Mouse (Mus musculus) inflammation-experienced regulatory T-cells, adult 6 months (primary cell): ENCODE measurements at regions not wholly inside any gene's neighbourhood (a gene's known extent, or its start where the extent isn't known, plus 50 kb on each side); places are given as distances from the start of the nearest gene placed in this dataset.

Source experiments
- ATAC-seq: one replicate; pipeline ENCODE4 v1.8.0; 2017

DNA sequence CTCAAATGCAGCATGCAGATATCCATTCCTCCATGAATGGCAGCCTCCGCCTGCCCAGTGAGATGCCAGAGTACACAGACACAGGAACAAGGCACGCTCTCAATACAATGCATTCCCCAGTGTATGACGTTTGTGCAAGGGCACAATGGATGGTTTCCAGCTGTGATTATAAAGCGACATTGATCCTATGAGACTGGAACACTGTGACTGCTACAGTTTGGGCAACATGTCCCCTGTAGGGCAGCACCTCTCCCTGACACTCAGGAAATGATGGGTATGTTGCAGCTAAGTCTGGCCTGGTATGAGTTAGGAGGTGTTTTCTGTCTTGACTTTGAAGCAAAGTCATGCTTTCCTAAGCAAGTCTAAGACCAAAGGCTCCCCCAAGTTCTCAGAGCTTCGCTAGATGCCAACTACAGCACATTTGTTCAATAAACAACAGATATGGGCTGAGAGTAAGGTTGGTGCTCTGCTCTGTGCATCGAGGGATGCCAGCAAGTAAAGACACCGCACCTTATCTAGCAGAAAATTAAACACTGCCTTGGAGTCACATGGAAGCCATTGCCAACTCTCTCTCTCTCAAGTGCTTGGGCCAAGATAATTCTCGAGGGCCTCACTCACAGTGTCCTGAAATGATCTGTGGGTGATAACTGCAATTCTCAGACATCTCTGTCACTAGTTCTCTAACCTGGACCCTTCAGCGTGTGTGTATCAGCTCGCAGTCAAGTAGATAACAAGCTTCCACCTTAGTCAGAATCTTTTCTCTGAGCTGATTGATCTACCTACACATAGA lies 124.1 kb upstream of the Thbs1 start:
- ATAC-seq, result no peak

DNA sequence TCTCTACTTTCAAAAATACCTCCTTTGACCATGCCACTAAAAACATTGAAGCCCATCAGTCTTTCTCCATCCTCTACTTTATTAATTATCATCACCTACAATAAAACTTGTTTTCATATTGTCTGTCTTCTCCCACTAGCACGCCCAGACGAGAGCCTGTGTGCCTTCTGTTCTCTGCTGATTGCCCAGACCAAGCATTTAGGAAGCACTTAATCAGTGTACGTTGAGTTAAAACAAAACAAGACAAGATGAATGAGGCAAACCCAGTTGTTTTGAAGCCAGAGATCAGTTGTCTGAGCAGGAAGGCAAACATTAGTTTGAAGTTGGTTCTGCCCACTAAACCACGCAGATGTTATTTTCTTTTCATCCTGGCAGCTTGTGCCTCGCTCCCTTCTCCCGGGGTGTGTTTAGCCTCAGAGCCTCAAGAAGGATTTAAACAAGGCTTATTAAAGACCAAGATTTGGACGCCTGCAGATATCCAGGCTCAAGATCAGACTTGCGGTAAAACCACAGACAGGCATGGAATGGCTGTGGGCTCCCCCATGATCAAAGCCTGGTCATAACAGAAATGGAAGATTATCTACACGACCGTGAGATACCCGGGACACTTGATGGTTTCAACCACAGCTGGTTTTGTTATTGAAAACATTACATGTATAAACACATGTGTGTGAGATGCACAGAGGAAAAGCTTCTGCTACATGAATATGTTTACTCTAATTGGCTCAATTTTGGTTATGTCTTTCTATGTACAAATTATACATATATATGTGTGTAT lies 123.1 kb upstream of the Thbs1 start:
- ATAC-seq, result no peak

- ATAC-seq, result no peak
These were observed 122.5 kb upstream of the Thbs1 start for GRCm38 (mm10) chr2:117989215-117989614.

- no peak for ATAC-seq
These were observed 115.3 kb upstream of the Thbs1 start for GRCm38 (mm10) chr2:117996130-117997083.

DNA sequence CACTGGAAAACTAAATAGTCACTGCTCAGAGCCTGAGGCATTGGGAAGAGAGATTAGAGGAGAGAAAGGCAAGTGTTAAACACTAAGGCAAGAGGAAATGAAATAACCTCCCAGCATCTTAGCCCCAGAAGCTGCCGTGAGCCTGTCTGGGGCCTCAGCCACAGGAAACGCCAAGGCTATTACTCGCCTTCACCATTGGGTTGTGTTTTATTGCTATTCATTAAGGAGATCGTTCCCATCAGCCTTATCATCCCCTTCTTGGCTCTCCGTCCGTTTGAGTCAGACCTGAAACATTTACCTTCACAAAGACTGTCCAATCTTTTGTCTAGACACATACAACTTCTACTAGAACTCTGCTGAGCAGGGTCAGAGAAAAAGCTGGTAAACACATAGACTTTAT lies 112.0 kb upstream of the Thbs1 start:
- no peak for ATAC-seq

- ATAC-seq, result no peak
These were observed 107.5 kb upstream of the Thbs1 start for GRCm38 (mm10) chr2:118004191-118004590.

- no peak for ATAC-seq
These were observed 103.9 kb upstream of the Thbs1 start for GRCm38 (mm10) chr2:118007539-118008427.

- no peak for ATAC-seq
These were observed 100.0 kb upstream of the Thbs1 start for GRCm38 (mm10) chr2:118011679-118012078.

DNA sequence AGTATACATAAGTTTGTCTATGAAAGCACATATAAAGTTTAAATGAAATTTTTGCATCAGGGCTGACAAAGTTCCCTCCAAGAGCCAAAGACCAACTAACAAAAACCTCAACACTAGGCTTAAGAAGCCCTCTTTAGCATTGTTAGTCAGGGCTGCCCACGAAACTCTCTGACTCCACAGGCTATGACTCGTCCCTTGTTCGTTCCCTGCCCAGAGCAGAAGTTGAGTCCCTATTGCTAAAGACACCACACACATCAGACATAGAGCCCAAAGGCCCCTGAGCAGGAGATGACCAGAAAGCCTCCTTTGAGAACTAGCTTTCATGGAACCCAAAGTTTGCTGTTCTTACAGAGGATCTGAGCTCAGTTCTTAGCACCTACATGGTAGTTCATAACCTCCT lies 99.5 kb upstream of the Thbs1 start:
- no peak for ATAC-seq

- no peak for ATAC-seq
These were observed 98.5 kb upstream of the Thbs1 start for GRCm38 (mm10) chr2:118013156-118013555.

GRCm38 (mm10) chr2:118015182-118015581 lies 96.5 kb upstream of the Thbs1 start:
- ATAC-seq, result no peak

GRCm38 (mm10) chr2:118025829-118026735 lies 85.6 kb upstream of the Thbs1 start:
- ATAC-seq, result no peak

- no peak for ATAC-seq
These were observed 82.8 kb upstream of the Thbs1 start for GRCm38 (mm10) chr2:118028881-118029280.

DNA sequence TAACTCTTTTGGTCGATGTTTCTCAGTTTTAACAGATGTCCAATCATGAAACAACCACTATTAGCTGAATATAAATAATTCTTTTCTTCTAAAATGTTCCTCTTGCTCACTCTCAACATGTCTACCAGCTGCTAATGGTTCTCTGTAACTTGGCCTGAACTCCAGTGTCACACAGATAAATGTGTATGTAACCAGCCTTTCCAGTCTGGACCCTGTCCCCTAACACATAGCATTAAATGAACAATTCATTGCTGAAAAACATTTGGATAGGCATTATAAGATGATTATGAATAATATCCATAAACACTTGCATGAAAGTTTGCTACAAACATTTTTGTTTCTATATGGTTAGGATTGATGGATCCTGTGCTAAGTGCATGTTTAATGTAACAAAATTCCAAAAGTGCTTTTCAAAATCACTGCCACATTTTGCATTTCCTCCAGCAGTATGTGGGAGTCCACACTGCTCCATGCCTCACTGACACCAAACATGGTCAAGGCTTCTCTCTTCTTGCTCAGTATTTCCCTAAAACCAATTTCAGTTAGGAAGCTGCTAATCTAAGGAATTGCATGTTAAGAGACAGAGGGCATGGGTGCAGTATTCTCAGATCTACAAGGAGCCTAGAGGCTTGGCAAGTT lies 82.1 kb upstream of the Thbs1 start:
- ATAC-seq, result no peak

- no peak for ATAC-seq
These were observed 80.0 kb upstream of the Thbs1 start for GRCm38 (mm10) chr2:118031662-118032061.

- no peak for ATAC-seq
These were observed 78.3 kb upstream of the Thbs1 start for GRCm38 (mm10) chr2:118033377-118033776.

- ATAC-seq, result no peak
These were observed 77.7 kb upstream of the Thbs1 start for GRCm38 (mm10) chr2:118034026-118034425.

GRCm38 (mm10) chr2:118035333-118035732 lies 76.3 kb upstream of the Thbs1 start:
- ATAC-seq, result no peak

DNA sequence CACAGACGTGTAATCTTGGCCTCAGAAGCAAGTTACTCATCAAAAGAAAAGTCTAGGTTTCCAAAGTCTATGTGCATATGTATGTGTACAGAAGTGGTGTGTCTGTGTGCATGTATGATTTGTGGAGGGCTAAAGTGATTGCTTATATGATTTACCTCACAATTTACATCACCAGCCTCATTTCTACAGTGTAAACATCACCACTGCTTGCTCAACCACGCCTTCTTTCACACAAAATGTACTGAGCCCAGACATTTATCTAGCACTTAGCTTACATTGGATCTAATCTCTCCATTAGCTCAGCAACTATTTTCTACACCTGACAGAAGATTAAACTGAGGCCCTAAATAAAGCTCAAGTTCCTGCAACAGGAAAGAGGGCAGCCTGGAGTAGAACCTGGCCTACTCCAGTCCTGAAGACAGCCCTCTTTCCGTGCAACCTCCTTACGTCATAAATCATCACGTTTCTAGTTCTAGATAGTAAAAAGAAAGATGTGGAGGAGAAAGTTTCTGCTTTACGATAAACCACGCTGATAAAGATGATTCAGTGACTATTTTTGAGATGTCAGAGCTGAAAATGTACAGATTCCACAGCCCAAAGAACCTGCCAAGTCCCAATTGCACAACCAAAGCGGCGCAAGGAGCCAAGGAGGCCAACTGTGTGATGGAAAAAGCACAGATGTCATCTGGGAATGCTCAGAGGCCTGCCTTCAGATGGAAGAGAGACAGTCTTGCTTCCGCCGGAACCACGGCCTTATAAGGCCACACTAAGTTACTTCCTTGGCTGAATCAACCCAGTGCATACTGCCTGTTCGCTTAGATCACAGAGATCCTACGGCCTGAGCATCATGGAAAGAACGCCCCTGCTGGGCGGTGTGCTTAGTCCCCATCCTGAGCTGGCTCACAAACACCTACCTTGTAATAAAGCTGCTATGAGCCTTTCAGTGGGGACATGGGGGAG lies 72.5 kb upstream of the Thbs1 start:
- ATAC-seq, result no peak
